Mouse (Mus musculus) thymus, postnatal 0 days (tissue): ENCODE measurements around the gene Lrrc8d. TPM values are rescaled to one million over a fixed set of nuclear protein-coding genes. Genes with fewer than 3 reads are reported as not detected.

Source experiments
- polyA plus RNA-seq: library from polyadenylated mRNA; unstranded; fragments of >200 nt; fragmentation: Nextera tagmentation; extraction: Ambion mirVana; gene quantifications from 2 replicates; pipeline ENCODE4 v1.2.1, GENCODE M21; 2015

The Lrrc8d gene
- polyA plus RNA-seq, 1 experiment from 2014 or later: 11.1 TPM

Other genes starting within 250 kb of the Lrrc8d start
- 24.5 and 26.2 TPM in 2 replicates for gene Lrrc8c, start 180.6 kb upstream of the Lrrc8d start, polyA plus RNA-seq
- gene Zfp326, start 176.6 kb downstream of the Lrrc8d start, polyA plus RNA-seq: 23.9 and 34.2 TPM in 2 replicates